Mouse (Mus musculus): ENCODE results near the gene Nde1.
A peak's percentile ranks its signal among the peaks of the same experiment; 100 is the strongest.

Gene Nde1

GRCm38 (mm10) chr16:14166490-14166889, 3.4 kb downstream of the Nde1 start:
- no peak for DNase-seq

- no peak for DNase-seq
Observed at GRCm38 (mm10) chr16:14169706-14170105, 6.6 kb downstream of the Nde1 start.

- no peak for DNase-seq
Observed at GRCm38 (mm10) chr16:14178041-14178440, 15.0 kb downstream of the Nde1 start.

GRCm38 (mm10) chr16:14180163-14180733, 17.2 kb downstream of the Nde1 start:
- DNase-seq, result no peak

- no peak for DNase-seq
Observed at GRCm38 (mm10) chr16:14182360-14182759, 19.3 kb downstream of the Nde1 start.

- DNase-seq, result no peak
Observed at GRCm38 (mm10) chr16:14183856-14184255, 20.8 kb downstream of the Nde1 start.

- DNase-seq, result no peak
Observed at GRCm38 (mm10) chr16:14185516-14185915, 22.4 kb downstream of the Nde1 start.

GRCm38 (mm10) chr16:14194164-14194950, 31.3 kb downstream of the Nde1 start:
- no peak for DNase-seq

- peak; percentile 75 for DNase-seq
Observed at GRCm38 (mm10) chr16:14195427-14195826, 32.4 kb downstream of the Nde1 start.

GRCm38 (mm10) chr16:14198798-14199197, 35.7 kb downstream of the Nde1 start:
- no peak for DNase-seq

- no peak for DNase-seq
Observed at GRCm38 (mm10) chr16:14215156-14215555, 52.1 kb downstream of the Nde1 start.

- peak; percentile 84 for DNase-seq
Observed at GRCm38 (mm10) chr16:14237100-14237723, 74.1 kb downstream of the Nde1 start.

GRCm38 (mm10) chr16:14242059-14242458, 79.0 kb downstream of the Nde1 start:
- DNase-seq, result no peak

Data from thymus, postnatal 4 days (tissue).